Mouse (Mus musculus) thymus, adult 2 months (tissue): ENCODE measurements around the gene Kat2b.

Experiments used
- CTCF ChIP-seq: fragments of 200-500 bp; IDR thresholded peaks from 2 replicates; pipeline ENCODE4 v1.5.1; 2012; ENCODE audit warnings: mild to moderate bottlenecking, control low read depth, low read length, moderate library complexity, borderline replicate concordance; ENCODE audit not compliant: control insufficient read depth, poor library complexity, insufficient read depth; ENCODE audit errors: extremely low read depth
- POLR2A ChIP-seq: fragments of 200-500 bp; IDR thresholded peaks from 2 replicates; pipeline ENCODE4 v1.6.1; 2012; ENCODE audit warnings: mild to moderate bottlenecking, low read length, control low read depth, moderate library complexity; ENCODE audit not compliant: control insufficient read depth, poor library complexity, insufficient read depth; ENCODE audit errors: extremely low read depth

GRCm38 (mm10) chr17:53542536-53542935 is 24.1 kb upstream of the Kat2b start:
- TF ChIP-seq POLR2A: no peak
- TF ChIP-seq CTCF: no peak
